Mouse (Mus musculus) MEL (cell line): ENCODE measurements around the gene Stk32b. TPM values are rescaled to one million over a fixed set of nuclear protein-coding genes. Genes with fewer than 3 reads are reported as not detected.

Source experiments
- DNase-seq: peaks from one replicate; pipeline ENCODE4 v3.0.0; 2011; ENCODE audit warnings: low read depth, low spot score
- H3K27ac ChIP-seq: 2 replicates; pipeline ENCODE4 v1.5.1; 2012; ENCODE audit warnings: low read depth, mild to moderate bottlenecking, control low read depth, low read length, moderate library complexity; ENCODE audit not compliant: control insufficient read depth
- H3K27me3 ChIP-seq, 2 experiments: fragments of 150-350 bp in 1 of 2; sonication (generic) in 1 of 2; 2 replicates each; pipeline ENCODE4 v1.6.1; 2012; ENCODE audit warnings: low read length in 2 of 2, mild to moderate bottlenecking in 2 of 2, improper control_type of control experiment in 1 of 2, moderate library complexity in 1 of 2; ENCODE audit not compliant: insufficient read depth in 2 of 2, control insufficient read depth in 1 of 2
- H3K36me3 ChIP-seq, 2 experiments: 2 replicates each; pipeline ENCODE4 v1.6.1; 2012 to 2014; ENCODE audit warnings: low read length in 2 of 2, improper control_type of control experiment in 1 of 2, inconsistent platforms in 1 of 2, mild to moderate bottlenecking in 1 of 2; ENCODE audit not compliant: insufficient read depth in 2 of 2, control insufficient read depth in 1 of 2
- H3K4me1 ChIP-seq, 2 experiments: fragments of 150-350 bp in 1 of 2; sonication (generic) in 1 of 2; 2 replicates each; pipeline ENCODE4 v1.6.1; 2012; ENCODE audit warnings: low read length in 2 of 2, improper control_type of control experiment in 1 of 2, mild to moderate bottlenecking in 1 of 2; ENCODE audit not compliant: insufficient read depth in 2 of 2, control insufficient read depth in 1 of 2
- H3K4me3 ChIP-seq, 2 experiments: fragments of 150-350 bp in 1 of 2; sonication (generic) in 1 of 2; 2 replicates each; pipeline ENCODE4 v1.5.1; 2012; ENCODE audit warnings: low read depth in 2 of 2, low read length in 2 of 2, mild to moderate bottlenecking in 2 of 2, moderate library complexity in 2 of 2, control low read depth in 1 of 2, improper control_type of control experiment in 1 of 2; ENCODE audit not compliant: control insufficient read depth in 1 of 2, insufficient read depth in 1 of 2
- H3K79me2 ChIP-seq: 2 replicates; pipeline ENCODE4 v1.6.1; 2012; ENCODE audit warnings: mild to moderate bottlenecking, low read length, moderate library complexity; ENCODE audit not compliant: control insufficient read depth, poor library complexity, insufficient read depth
- H3K9ac ChIP-seq: 2 replicates; pipeline ENCODE4 v1.6.1; 2012; ENCODE audit warnings: low read depth, mild to moderate bottlenecking, control low read depth, low read length, moderate library complexity; ENCODE audit not compliant: control insufficient read depth, poor library complexity, severe bottlenecking
- H3K9me3 ChIP-seq: fragments of 150-350 bp; sonication (generic); replicated peaks from 2 replicates; pipeline ENCODE4 v1.6.1; 2012; ENCODE audit warnings: mild to moderate bottlenecking, low read length, improper control_type of control experiment, moderate library complexity; ENCODE audit not compliant: insufficient read depth
- BHLHE40 ChIP-seq: IDR thresholded peaks from 2 replicates; pipeline ENCODE4 v1.6.1; 2012; ENCODE audit warnings: low read depth, mild to moderate bottlenecking, inconsistent platforms, low read length, improper control_type of control experiment, borderline replicate concordance
- CHD2 ChIP-seq: IDR thresholded peaks from 2 replicates; pipeline ENCODE4 v1.6.1; 2011; ENCODE audit warnings: low read length, improper control_type of control experiment
- CTCF ChIP-seq, 3 experiments: IDR thresholded peaks in 2 of 3; conservative IDR thresholded peaks in 1 of 3; 2 replicates each; pipeline ENCODE4 v1.5.1; 2011 to 2012; ENCODE audit warnings: low read length in 3 of 3, low read depth in 2 of 3, mild to moderate bottlenecking in 2 of 3, improper control_type of control experiment in 1 of 3, inconsistent platforms in 1 of 3, mixed read lengths in 1 of 3, moderate library complexity in 1 of 3; ENCODE audit not compliant: control insufficient read depth in 1 of 3, insufficient read depth in 1 of 3, poor library complexity in 1 of 3, severe bottlenecking in 1 of 3
- GABPA ChIP-seq: IDR thresholded peaks from 2 replicates; pipeline ENCODE4 v1.6.1; 2012; ENCODE audit warnings: low read depth, mild to moderate bottlenecking, inconsistent platforms, low read length, improper control_type of control experiment, moderate library complexity
- GATA1 ChIP-seq: IDR thresholded peaks from 2 replicates; pipeline ENCODE4 v1.6.1; 2011; ENCODE audit warnings: low read depth, low read length, improper control_type of control experiment
- HCFC1 ChIP-seq: IDR thresholded peaks from 2 replicates; pipeline ENCODE4 v1.6.1; 2012; ENCODE audit warnings: low read depth, mild to moderate bottlenecking, inconsistent platforms, low read length, improper control_type of control experiment, moderate library complexity
- JUND ChIP-seq: IDR thresholded peaks from 2 replicates; pipeline ENCODE4 v1.6.1; 2011; ENCODE audit warnings: low read depth, mild to moderate bottlenecking, improper control_type of control experiment, low read length
- KAT2A ChIP-seq: conservative IDR thresholded peaks from 2 replicates; pipeline ENCODE4 v1.6.1; 2012; ENCODE audit warnings: low read depth, low read length, improper control_type of control experiment, inconsistent platforms
- MAFK ChIP-seq: IDR thresholded peaks from 2 replicates; pipeline ENCODE4 v1.6.1; 2011; ENCODE audit warnings: low read depth, mild to moderate bottlenecking, low read length, improper control_type of control experiment, borderline replicate concordance
- MAZ ChIP-seq: IDR thresholded peaks from 2 replicates; pipeline ENCODE4 v1.6.1; 2012; ENCODE audit warnings: low read depth, mild to moderate bottlenecking, inconsistent platforms, low read length, improper control_type of control experiment
- MEF2A ChIP-seq: IDR thresholded peaks from 2 replicates; pipeline ENCODE4 v1.6.1; 2014; ENCODE audit warnings: low read depth, mild to moderate bottlenecking, inconsistent platforms, low read length, improper control_type of control experiment; ENCODE audit not compliant: poor library complexity, insufficient replicate concordance, severe bottlenecking; ENCODE audit errors: extremely low read depth
- MYB ChIP-seq: IDR thresholded peaks from 2 replicates; pipeline ENCODE4 v1.6.1; 2011; ENCODE audit warnings: mild to moderate bottlenecking, low read depth, low read length, improper control_type of control experiment
- MYC ChIP-seq: IDR thresholded peaks from 2 replicates; pipeline ENCODE4 v1.6.1; 2011; ENCODE audit warnings: low read depth, mild to moderate bottlenecking, low read length, improper control_type of control experiment, moderate library complexity
- NELFE ChIP-seq: IDR thresholded peaks from 2 replicates; pipeline ENCODE4 v1.6.1; 2011; ENCODE audit warnings: low read depth, low read length, improper control_type of control experiment
- NRF1 ChIP-seq: IDR thresholded peaks from 2 replicates; pipeline ENCODE4 v1.6.1; 2014; ENCODE audit warnings: low read depth, mild to moderate bottlenecking, inconsistent platforms, low read length, improper control_type of control experiment, moderate library complexity; ENCODE audit not compliant: poor library complexity, insufficient read depth, severe bottlenecking
- POLR2AphosphoS5 ChIP-seq: IDR thresholded peaks from 2 replicates; pipeline ENCODE4 v1.6.1; 2012; ENCODE audit warnings: low read depth, borderline replicate concordance, mild to moderate bottlenecking, inconsistent platforms, low read length, moderate library complexity, mixed read lengths
- SMC3 ChIP-seq: IDR thresholded peaks from 2 replicates; pipeline ENCODE4 v1.6.1; 2011; ENCODE audit warnings: low read depth, low read length, improper control_type of control experiment
- TAL1 ChIP-seq: IDR thresholded peaks from 2 replicates; pipeline ENCODE4 v1.6.1; 2012; ENCODE audit warnings: mild to moderate bottlenecking, inconsistent platforms, low read length, moderate library complexity, mixed read lengths
- TBP ChIP-seq: IDR thresholded peaks from 2 replicates; pipeline ENCODE4 v1.8.0; 2011; ENCODE audit warnings: low read depth, low read length, improper control_type of control experiment
- TCF12 ChIP-seq: IDR thresholded peaks from 2 replicates; pipeline ENCODE4 v1.6.1; 2014; ENCODE audit warnings: low read depth, mild to moderate bottlenecking, inconsistent platforms, low read length, improper control_type of control experiment, moderate library complexity
- UBTF ChIP-seq: IDR thresholded peaks from 2 replicates; pipeline ENCODE4 v1.6.1; 2012; ENCODE audit warnings: low read depth, mild to moderate bottlenecking, inconsistent platforms, low read length, improper control_type of control experiment, moderate library complexity, borderline replicate concordance; ENCODE audit not compliant: insufficient read depth
- USF1 ChIP-seq: IDR thresholded peaks from 2 replicates; pipeline ENCODE4 v1.6.1; 2014; ENCODE audit warnings: low read depth, mild to moderate bottlenecking, inconsistent platforms, low read length, improper control_type of control experiment, moderate library complexity
- USF2 ChIP-seq, 2 experiments: IDR thresholded peaks; 2 replicates each; pipeline ENCODE4 v1.6.1; 2011 to 2012; ENCODE audit warnings: improper control_type of control experiment in 2 of 2, low read length in 2 of 2, borderline replicate concordance in 1 of 2, inconsistent platforms in 1 of 2, low read depth in 1 of 2, mild to moderate bottlenecking in 1 of 2; ENCODE audit not compliant: insufficient read depth in 1 of 2
- ZC3H11A ChIP-seq: IDR thresholded peaks from 2 replicates; pipeline ENCODE4 v1.6.1; 2012; ENCODE audit warnings: low read depth, mild to moderate bottlenecking, inconsistent platforms, low read length, improper control_type of control experiment
- ZNF384 ChIP-seq: IDR thresholded peaks from 2 replicates; pipeline ENCODE4 v1.6.1; 2012; ENCODE audit warnings: low read depth, mild to moderate bottlenecking, inconsistent platforms, low read length, improper control_type of control experiment
- polyA plus RNA-seq, 2 experiments: library from polyadenylated mRNA; stranded (reverse) in 1 of 2; unstranded in 1 of 2; fragments of >175 nt in 1 of 2; fragments of >200 nt in 1 of 2; gene quantifications; 2 replicates each; pipeline versions ENCODE4 v1.2.1 to v1.2.4; 2012; ENCODE audit warnings: low replicate concordance in 2 of 2, low read depth in 1 of 2; ENCODE audit not compliant: insufficient read length in 2 of 2, insufficient read depth in 1 of 2, missing spikeins in 1 of 2
- total RNA-seq: library from RNA; depleted of rRNA; stranded (reverse); fragments of 300-350 nt; gene quantifications from 2 replicates; pipeline ENCODE4 v1.2.3, GENCODE M21; 2012

Gene Stk32b
- total and polyA plus RNA-seq, 3 experiments = not detected

DNA sequence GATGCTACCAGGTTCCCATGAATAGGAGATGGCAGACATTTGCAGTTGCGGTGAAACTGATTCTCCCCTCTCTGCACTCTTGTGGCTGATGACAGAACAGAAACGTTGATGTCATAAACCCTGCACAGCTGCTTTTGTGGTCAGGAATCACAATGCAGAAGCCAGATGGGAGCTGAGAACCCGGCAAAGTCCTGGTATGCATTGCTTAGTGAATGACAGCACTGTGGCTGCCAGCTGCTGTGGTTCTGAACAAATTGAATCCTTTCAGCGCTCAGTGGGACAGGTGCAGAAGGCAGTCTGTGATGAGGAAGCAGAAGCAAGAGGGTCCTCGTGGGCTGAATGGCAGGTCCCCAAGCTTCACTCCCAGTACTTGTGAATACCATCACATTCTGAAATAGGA lies 247.9 kb downstream of the Stk32b start:
- Histone ChIP-seq H3K36me3 (no peaks in the 10 kb centered on the region), H3K9me3 (no peaks in the 10 kb centered on the region; the same call in 1 of the 2 replicates), H3K9ac (no peak overlapping the region), H3K27ac (no peak overlapping the region), H3K4me3 (no peak overlapping the region), H3K4me1 (no peaks in the 10 kb centered on the region), H3K79me2 (no peaks in the 10 kb centered on the region), H3K27me3 (no peaks in the 10 kb centered on the region)
- DNase-seq = no peak
- TF ChIP-seq POLR2AphosphoS5 (no peak), TAL1 (no peak), TBP (no peak), TCF12 (no peak), ZC3H11A (no peak), CHD2 (no peak), MYC (no peak), ZNF384 (no peak), JUND (no peak), HCFC1 (no peak), KAT2A (no peak), GATA1 (no peak), SMC3 (no peak), MYB (no peak), USF1 (no peak), BHLHE40 (no peak), USF2 (IDR thresholded peaks at IDR 0.05; ENCODE audit: borderline replicate concordance in 1 of 2, insufficient read depth in 1 of 2, low read depth in 1 of 2, low read length in 2 of 2) (no peak), NELFE (no peak), MAFK (no peak), NRF1 (no peak)

DNA sequence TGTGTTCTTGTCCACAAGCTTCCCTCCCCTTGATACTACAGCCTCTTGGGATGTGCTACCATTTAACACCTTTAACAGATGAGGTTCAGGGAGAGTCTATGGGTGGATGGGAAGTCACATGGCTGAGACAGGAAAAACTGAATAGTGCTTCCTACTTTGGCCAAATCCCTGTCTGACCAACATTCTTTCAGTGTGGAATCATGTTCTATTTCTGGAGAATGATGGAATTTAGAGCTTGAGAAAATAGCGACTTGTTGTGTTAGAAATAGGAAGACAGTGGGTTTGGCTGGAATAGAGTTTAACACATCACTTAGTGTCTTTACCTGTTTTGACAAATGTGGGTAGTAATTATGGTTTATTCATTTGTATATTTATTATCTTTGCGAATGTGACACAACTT lies 249.3 kb downstream of the Stk32b start:
- Histone ChIP-seq H3K4me1 (no peaks in the 10 kb centered on the region), H3K79me2 (no peaks in the 10 kb centered on the region), H3K27me3 (no peaks in the 10 kb centered on the region), H3K9me3 (no peaks in the 10 kb centered on the region; the same call in 1 of the 2 replicates), H3K9ac (no peak overlapping the region), H3K4me3 (no peak overlapping the region), H3K36me3 (no peaks in the 10 kb centered on the region), H3K27ac (no peak overlapping the region)
- no peak for DNase-seq
- TF ChIP-seq USF2 (IDR thresholded peaks at IDR 0.05; ENCODE audit: borderline replicate concordance in 1 of 2, insufficient read depth in 1 of 2, low read depth in 1 of 2, low read length in 2 of 2) = no peak
- TF ChIP-seq CTCF (IDR thresholded peaks at IDR 0.05 in 2 of 3, conservative IDR thresholded peaks at IDR 0.05 in 1 of 3; ENCODE audit: control insufficient read depth in 1 of 3, insufficient read depth in 1 of 3, low read depth in 2 of 3, low read length in 3 of 3, poor library complexity in 1 of 3, severe bottlenecking in 1 of 3) = no peak
- TF ChIP-seq POLR2AphosphoS5 = no peak
- no peak for TF ChIP-seq MAZ
- TF ChIP-seq UBTF = no peak
- TF ChIP-seq GABPA = no peak
- TF ChIP-seq NRF1 = no peak
- TF ChIP-seq MEF2A = no peak
- TF ChIP-seq BHLHE40 = no peak
